Mouse (Mus musculus) heart, adult 2 months (tissue): ENCODE measurements around the gene Zfp773.

Experiments used
- CTCF ChIP-seq: fragments of 200-600 bp; IDR thresholded peaks from 2 replicates; pipeline ENCODE4 v1.8.1; 2022; ENCODE audit warnings: antibody characterized with exemption, mild to moderate bottlenecking, moderate library complexity
- POLR2A ChIP-seq: fragments of 200-500 bp; IDR thresholded peaks from 2 replicates; pipeline ENCODE4 v1.6.1; 2011; ENCODE audit warnings: mild to moderate bottlenecking, low read depth, low read length, control low read depth; ENCODE audit not compliant: insufficient read depth

DNA sequence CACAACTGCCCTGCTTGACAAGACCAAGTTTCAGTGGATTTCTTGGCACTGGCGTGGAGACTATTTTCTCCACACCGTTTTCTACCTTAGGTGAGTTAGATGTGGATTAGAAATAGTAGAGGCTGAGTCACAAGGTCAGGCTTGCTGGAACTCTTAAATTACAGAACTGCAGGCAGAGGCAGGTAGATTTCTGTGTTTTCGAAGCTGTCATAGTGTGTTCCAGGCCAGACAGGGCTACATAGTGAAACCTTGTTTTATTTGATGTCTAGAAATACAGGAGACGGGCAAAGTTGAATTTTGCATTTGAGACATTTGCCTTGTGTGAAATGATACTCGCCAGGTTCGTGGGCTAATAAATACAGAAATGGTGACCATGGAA is 15.0 kb downstream of the Zfp773 start:
- TF ChIP-seq POLR2A (no peak), CTCF (no peak)
